Mouse (Mus musculus) heart, embryonic 11.5 days (tissue): ENCODE results near the gene Vapb. TPM values are rescaled to one million over a fixed set of nuclear protein-coding genes. Genes with fewer than 3 reads are reported as not detected.
A peak's percentile ranks its signal among the peaks of the same experiment; 100 is the strongest.

Experiments
- ATAC-seq: fragments of 200-750 bp; cut with Nextera tagmentation; replicated peaks from 2 replicates; pipeline ENCODE4 v1.8.0; 2017; ENCODE audit warnings: moderate library complexity; ENCODE audit not compliant: insufficient number of reproducible peaks, low FRiP score, low TSS enrichment
- H3K27ac ChIP-seq: fragments of 300-500 bp; sonication (generic); 2 replicates; pipeline ENCODE4 v1.5.1; 2014; ENCODE audit warnings: mild to moderate bottlenecking, low read depth, low read length
- H3K27me3 ChIP-seq: fragments of 300-500 bp; sonication (generic); 2 replicates; pipeline ENCODE4 v1.6.1; 2014; ENCODE audit warnings: mild to moderate bottlenecking, low read length, mixed read lengths; ENCODE audit not compliant: control insufficient read depth, insufficient read depth
- H3K36me3 ChIP-seq: fragments of 300-500 bp; sonication (generic); 2 replicates; pipeline ENCODE4 v1.6.1; 2014; ENCODE audit warnings: mild to moderate bottlenecking, low read length, moderate library complexity, mixed read lengths; ENCODE audit not compliant: control insufficient read depth, insufficient read depth
- H3K4me1 ChIP-seq: fragments of 300-500 bp; sonication (generic); 2 replicates; pipeline ENCODE4 v1.6.1; 2014; ENCODE audit warnings: low read length; ENCODE audit not compliant: control insufficient read depth, insufficient read depth
- H3K4me2 ChIP-seq: fragments of 300-500 bp; sonication (generic); 2 replicates; pipeline ENCODE4 v1.6.1; 2014; ENCODE audit warnings: mild to moderate bottlenecking, moderate library complexity
- H3K4me3 ChIP-seq: fragments of 300-500 bp; sonication (generic); 2 replicates; pipeline ENCODE4 v1.5.1; 2014; ENCODE audit warnings: low read depth, low read length
- H3K9ac ChIP-seq: fragments of 300-500 bp; sonication (generic); 2 replicates; pipeline ENCODE4 v1.6.1; 2014; ENCODE audit warnings: mild to moderate bottlenecking, low read depth, low read length, moderate library complexity
- H3K9me3 ChIP-seq: fragments of 300-500 bp; sonication (generic); replicated peaks from 2 replicates; pipeline ENCODE4 v1.6.1; 2016; ENCODE audit warnings: low read length; ENCODE audit not compliant: control insufficient read depth
- WGBS: fragments of 180-500 bp; shearing (Covaris S2); extraction: QIAGEN DNeasy Blood & Tissue Kit; methylation state at CpG from one replicate; pipeline ENCODE4 v1.1.7; 2014; ENCODE audit not compliant: insufficient replicate concordance; 5-methylcytosine and 5-hydroxymethylcytosine counted together
- polyA plus RNA-seq: library from polyadenylated mRNA; unstranded; fragments of >200 nt; fragmentation: Nextera tagmentation; extraction: Ambion mirVana; gene quantifications from 2 replicates; pipeline ENCODE4 v1.2.1, GENCODE M21; 2014

Vapb gene
- polyA plus RNA-seq, 1 experiment from 2014 or later = 11.1 TPM

GRCm38 (mm10) chr2:173744070-173744815, 6.9 kb downstream of the Vapb start:
- Histone ChIP-seq H3K4me3 (no peak overlapping the region), H3K9ac (no peak overlapping the region), H3K9me3 (no peaks in the 10 kb centered on the region; the same call in 1 of the 2 replicates), H3K27me3 (no peaks in the 10 kb centered on the region), H3K27ac (no peak overlapping the region), H3K4me2 (no peak overlapping the region), H3K4me1 (peaks cover 4% of the 10 kb centered on the region), H3K36me3 (no peaks in the 10 kb centered on the region; the same call in 1 of the 2 replicates)
- no peak for ATAC-seq
- WGBS = 83% methylated on average over 7 of the region's 7 CpGs

DNA sequence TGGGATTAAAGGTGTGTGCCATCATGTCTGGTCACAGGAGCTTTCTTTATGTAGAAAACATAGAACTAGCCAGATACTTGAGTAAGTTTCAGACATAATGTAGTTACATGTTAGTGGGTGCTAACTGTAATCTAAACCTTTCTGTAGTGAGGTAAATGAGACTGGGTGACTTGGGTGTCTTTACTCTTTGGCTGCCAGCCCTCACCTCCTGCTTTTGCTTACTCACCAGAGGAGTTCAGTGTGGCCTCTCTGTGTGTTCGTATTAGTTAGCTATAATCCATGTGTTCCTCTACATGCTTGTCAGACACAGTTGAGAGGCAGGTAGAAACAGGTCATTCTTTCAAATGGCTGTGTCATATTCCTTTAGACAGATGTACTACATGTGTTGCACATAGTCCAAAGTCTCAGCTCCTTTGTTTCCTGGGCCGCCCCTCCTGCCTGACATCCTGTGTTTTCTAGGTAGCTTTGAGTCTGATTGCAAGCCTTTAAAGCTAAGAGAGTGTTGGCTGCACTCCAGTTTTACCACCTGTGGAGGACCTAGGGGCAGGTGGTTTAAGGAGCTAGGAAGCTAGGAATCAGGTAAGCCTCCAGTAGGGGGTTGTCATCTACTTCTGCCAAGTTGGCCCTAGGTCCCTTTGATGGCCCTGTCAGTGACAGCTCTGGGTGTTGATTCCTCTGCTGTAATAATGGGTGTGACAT, 11.8 kb downstream of the Vapb start:
- Histone ChIP-seq H3K9ac (no peak overlapping the region), H3K36me3 (no peaks in the 10 kb centered on the region; the same call in 1 of the 2 replicates), H3K9me3 (no peaks in the 10 kb centered on the region; the same call in 1 of the 2 replicates), H3K4me1 (peaks cover 4% of the 10 kb centered on the region), H3K27me3 (no peaks in the 10 kb centered on the region), H3K4me2 (no peak overlapping the region), H3K27ac (no peak overlapping the region), H3K4me3 (no peak overlapping the region)
- WGBS = 91% methylated on average over 2 of the region's 2 CpGs
- ATAC-seq = no peak

DNA sequence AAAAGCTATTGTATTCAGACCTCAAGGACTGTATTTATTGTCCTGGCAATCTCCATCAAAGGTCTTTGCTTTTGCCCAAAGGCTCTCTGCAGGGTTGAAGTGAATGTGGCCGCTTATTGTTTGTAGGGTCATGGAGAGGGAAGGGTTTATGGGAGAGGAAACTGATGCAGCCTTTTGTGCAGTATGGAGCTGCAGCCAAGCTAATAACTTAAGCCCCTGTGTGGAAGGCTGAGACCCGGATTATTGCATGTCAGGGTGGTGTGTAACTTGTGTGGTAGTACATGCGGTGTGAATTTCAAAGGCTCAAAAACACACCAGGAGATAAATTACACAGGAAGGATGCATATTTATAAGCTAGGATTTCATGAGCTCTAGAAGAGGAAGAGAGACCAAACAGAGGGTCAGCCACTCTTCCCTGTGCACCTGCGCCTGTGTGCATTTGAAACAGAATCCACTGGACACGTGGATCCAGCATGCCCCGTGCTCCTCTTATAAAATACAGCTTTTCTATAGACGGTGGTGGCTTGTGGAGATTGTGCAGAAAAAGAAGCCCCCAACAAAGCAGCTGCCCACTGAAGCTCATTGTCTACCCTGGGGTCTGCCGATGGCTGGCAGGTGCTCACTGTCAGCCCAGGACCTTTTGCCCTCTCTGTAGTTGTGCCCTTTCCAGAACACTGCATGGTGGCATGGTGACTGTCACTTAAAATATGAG, 18.3 kb downstream of the Vapb start:
- WGBS = 88% methylated on average over 8 of the region's 8 CpGs
- H3K27ac ChIP-seq = no peak overlapping the region
- H3K9ac ChIP-seq = no peak overlapping the region
- H3K36me3 ChIP-seq = no peaks in the 10 kb centered on the region; the same call in 1 of the 2 replicates
- no peak for ATAC-seq
- no peak overlapping the region for H3K4me3 ChIP-seq
- H3K27me3 ChIP-seq = no peaks in the 10 kb centered on the region
- H3K4me1 ChIP-seq = peaks cover 12% of the 10 kb centered on the region
- no peaks in the 10 kb centered on the region for H3K9me3 ChIP-seq
- no peak overlapping the region for H3K4me2 ChIP-seq

DNA sequence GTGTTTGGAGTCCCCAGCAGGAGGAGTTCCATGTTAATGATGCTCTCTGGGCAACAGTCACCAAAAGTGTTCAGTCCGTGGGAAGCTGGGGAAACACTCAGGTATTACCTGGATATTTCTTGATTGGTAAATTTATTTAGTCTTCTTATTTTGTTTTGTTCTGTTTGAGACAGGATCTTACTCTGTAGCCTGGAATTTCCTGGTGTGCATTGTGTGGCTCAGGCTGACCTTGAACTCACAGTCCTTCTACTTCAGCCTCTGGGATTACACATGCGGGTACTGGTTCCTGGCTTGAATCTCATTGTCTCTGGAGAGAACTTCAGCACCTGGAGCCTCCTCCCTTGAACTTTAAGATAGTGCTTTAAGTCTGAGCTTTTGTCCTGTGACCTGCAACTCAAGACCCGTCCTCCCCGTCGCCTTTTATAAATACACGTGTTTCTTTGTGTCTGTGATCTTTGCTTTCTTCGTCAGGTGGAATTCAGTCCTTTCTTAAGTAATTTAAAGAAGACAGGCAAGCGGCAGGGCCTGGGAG, 20.4 kb downstream of the Vapb start:
- Histone ChIP-seq H3K27me3 (no peaks in the 10 kb centered on the region), H3K4me3 (no peak overlapping the region), H3K36me3 (no peaks in the 10 kb centered on the region; the same call in 1 of the 2 replicates), H3K27ac (no peak overlapping the region), H3K4me1 (peaks cover 12% of the 10 kb centered on the region), H3K4me2 (no peak overlapping the region), H3K9me3 (no peaks in the 10 kb centered on the region), H3K9ac (no peak overlapping the region)
- ATAC-seq = no peak
- 82% methylated on average over 8 of the region's 8 CpGs for WGBS

DNA sequence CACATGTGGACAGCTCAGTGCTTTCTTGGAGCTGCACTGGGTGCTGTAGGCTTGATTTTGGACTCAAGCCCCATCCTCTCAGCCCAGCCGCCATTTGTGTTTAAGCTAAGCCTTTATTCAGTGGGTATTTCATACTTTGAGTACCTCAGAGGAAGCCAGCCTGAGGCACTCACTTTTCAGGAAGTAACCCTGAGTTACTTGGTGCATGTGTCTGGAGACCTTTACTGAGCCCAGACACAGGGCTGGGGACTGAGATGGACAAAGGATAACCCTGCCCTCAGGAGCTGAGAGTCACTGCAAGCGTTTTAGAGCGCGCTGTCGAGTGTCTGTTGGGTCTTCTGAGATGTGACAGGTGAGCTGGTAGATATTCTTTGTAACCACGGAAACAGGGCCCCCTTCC, 23.3 kb downstream of the Vapb start:
- 86% methylated on average over 6 of the region's 6 CpGs for WGBS
- no peak for ATAC-seq
- Histone ChIP-seq H3K36me3 (no peaks in the 10 kb centered on the region; the same call in 1 of the 2 replicates), H3K27ac (no peak overlapping the region), H3K4me3 (no peak overlapping the region), H3K4me2 (no peak overlapping the region), H3K4me1 (peaks cover 21% of the 10 kb centered on the region), H3K9ac (no peak overlapping the region), H3K27me3 (no peaks in the 10 kb centered on the region), H3K9me3 (no peaks in the 10 kb centered on the region)

DNA sequence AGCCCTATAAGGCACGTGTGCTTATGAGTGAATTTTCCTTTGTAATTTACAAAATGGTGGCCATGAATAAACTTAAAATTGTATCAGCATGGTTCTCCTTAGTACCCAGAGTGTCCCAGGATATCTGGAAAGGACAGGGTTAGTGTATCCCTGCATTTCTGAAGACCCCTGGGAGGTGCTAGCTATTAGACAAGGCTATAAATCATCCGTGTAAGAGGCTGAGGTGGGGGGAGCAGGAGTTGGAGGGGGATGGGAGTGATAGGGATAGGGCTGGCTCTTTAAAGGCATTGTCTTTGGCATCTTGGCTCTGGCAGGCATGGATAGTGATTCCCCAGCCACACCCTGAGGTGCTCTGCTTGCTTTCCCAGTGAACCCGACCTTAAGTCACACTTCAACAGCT, 27.3 kb downstream of the Vapb start:
- no peaks in the 10 kb centered on the region for H3K36me3 ChIP-seq
- no peak for ATAC-seq
- H3K4me2 ChIP-seq = no peak overlapping the region
- peaks cover 29% of the 10 kb centered on the region for H3K4me1 ChIP-seq
- H3K27ac ChIP-seq = no peak overlapping the region
- no peaks in the 10 kb centered on the region for H3K27me3 ChIP-seq
- no peak overlapping the region for H3K4me3 ChIP-seq
- 54% methylated on average over 3 of the region's 3 CpGs for WGBS
- H3K9me3 ChIP-seq = no peaks in the 10 kb centered on the region
- 0 out of 2 replicates have a peak overlapping the region, but pooled peaks have one; percentile 5 for H3K9ac ChIP-seq

DNA sequence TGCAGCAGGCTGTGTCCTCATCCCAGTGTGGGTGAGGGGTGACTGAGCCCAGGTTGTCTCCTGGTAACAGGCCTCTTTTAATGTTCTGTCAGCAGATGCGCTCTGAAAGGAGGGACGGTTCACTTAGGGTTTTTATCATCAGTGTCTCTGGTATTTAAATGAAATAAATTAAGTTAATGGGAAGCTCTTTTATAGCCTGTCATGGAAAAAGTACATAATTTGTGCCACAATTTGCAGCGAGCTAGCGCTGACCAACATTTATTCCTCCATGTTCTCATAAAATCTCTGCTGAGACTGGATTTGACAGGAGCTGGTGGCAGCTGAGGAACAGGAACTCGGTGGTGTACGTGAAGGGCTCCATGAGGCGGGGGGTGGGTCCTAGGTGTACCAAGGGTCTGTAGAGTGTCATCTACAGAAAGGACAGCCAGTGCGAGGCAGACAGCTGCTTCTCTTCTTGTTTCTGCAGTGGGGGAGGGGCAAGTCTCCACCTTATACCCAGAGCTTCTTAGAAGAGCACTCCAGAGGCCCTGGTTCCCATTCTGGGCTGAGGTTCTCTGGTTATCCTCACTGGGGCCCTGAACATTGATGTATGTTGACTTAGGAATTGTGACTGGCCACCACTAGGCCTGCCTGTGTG, 30.8 kb downstream of the Vapb start:
- H3K27me3 ChIP-seq = no peaks in the 10 kb centered on the region
- WGBS = 58% methylated on average over 8 of the region's 8 CpGs
- H3K9me3 ChIP-seq = no peaks in the 10 kb centered on the region
- no peak overlapping the region for H3K9ac ChIP-seq
- H3K4me1 ChIP-seq = peaks cover 37% of the 10 kb centered on the region
- H3K36me3 ChIP-seq = no peaks in the 10 kb centered on the region
- ATAC-seq = no peak
- H3K4me2 ChIP-seq = no peak overlapping the region
- no peak overlapping the region for H3K27ac ChIP-seq
- no peak overlapping the region for H3K4me3 ChIP-seq

- H3K4me3 ChIP-seq = no peak overlapping the region
- H3K4me2 ChIP-seq = no peak overlapping the region
- 61% methylated on average over 10 of the region's 10 CpGs for WGBS
- H3K27me3 ChIP-seq = no peaks in the 10 kb centered on the region
- no peak for ATAC-seq
- no peaks in the 10 kb centered on the region for H3K9me3 ChIP-seq
- H3K9ac ChIP-seq = no peak overlapping the region
- no peaks in the 10 kb centered on the region for H3K36me3 ChIP-seq
- peaks cover 41% of the 10 kb centered on the region for H3K4me1 ChIP-seq
- no peak overlapping the region for H3K27ac ChIP-seq
Measured at GRCm38 (mm10) chr2:173769183-173769582, 31.9 kb downstream of the Vapb start.
